Mouse (Mus musculus) intestine, embryonic 16.5 days (tissue): Measurements from ENCODE around the gene Dnah7b. TPM values are rescaled to one million over a fixed set of nuclear protein-coding genes. Genes with fewer than 3 reads are reported as not detected.
"Not testable (repeated sequence)": the region's sequence is repeated elsewhere in the genome, so short reads cannot be mapped to it uniquely, and the experiment has no call there.

Source experiments
- ATAC-seq: fragments of 200-750 bp; cut with Nextera tagmentation; 2 replicates; pipeline ENCODE4 v1.8.0; 2017; ENCODE audit warnings: moderate TSS enrichment, moderate library complexity
- H3K27ac ChIP-seq: fragments of 300-500 bp; sonication (generic); 2 replicates; pipeline ENCODE4 v1.5.1; 2014; ENCODE audit warnings: mild to moderate bottlenecking, low read length
- H3K27me3 ChIP-seq: fragments of 300-500 bp; sonication (generic); replicated peaks from 2 replicates; pipeline ENCODE4 v1.6.1; 2014; ENCODE audit warnings: low read length, control low read depth, mixed read lengths; ENCODE audit not compliant: control insufficient read depth, insufficient read depth
- H3K36me3 ChIP-seq: fragments of 300-500 bp; sonication (generic); 2 replicates; pipeline ENCODE4 v1.6.1; 2014; ENCODE audit warnings: low read length, control low read depth; ENCODE audit not compliant: control insufficient read depth, insufficient read depth
- H3K4me1 ChIP-seq: fragments of 300-500 bp; sonication (generic); 2 replicates; pipeline ENCODE4 v1.6.1; 2014; ENCODE audit warnings: low read length, control low read depth, mixed read lengths; ENCODE audit not compliant: control insufficient read depth, insufficient read depth
- H3K4me2 ChIP-seq: fragments of 300-500 bp; sonication (generic); 2 replicates; pipeline ENCODE4 v1.6.1; 2014; ENCODE audit warnings: low read depth, low read length, control low read depth
- H3K4me3 ChIP-seq: fragments of 300-500 bp; sonication (generic); 2 replicates; pipeline ENCODE4 v1.5.1; 2014; ENCODE audit warnings: mild to moderate bottlenecking, low read length
- H3K9ac ChIP-seq: fragments of 300-500 bp; sonication (generic); 2 replicates; pipeline ENCODE4 v1.6.1; 2014; ENCODE audit warnings: low read depth, low read length
- H3K9me3 ChIP-seq: fragments of 300-500 bp; sonication (generic); 2 replicates; pipeline ENCODE4 v1.6.1; 2016; ENCODE audit warnings: low read length, control low read depth; ENCODE audit not compliant: control insufficient read depth
- WGBS: fragments of 180-500 bp; shearing (Covaris S2); extraction: QIAGEN DNeasy Blood & Tissue Kit; methylation state at CpG from one replicate; pipeline ENCODE4 v1.1.7; 2014; 5-methylcytosine and 5-hydroxymethylcytosine counted together
- polyA plus RNA-seq: library from polyadenylated mRNA; unstranded; fragments of >200 nt; fragmentation: Nextera tagmentation; extraction: Ambion mirVana; gene quantifications from 2 replicates; pipeline ENCODE4 v1.2.1, GENCODE M21; 2015

Dnah7b gene
- polyA plus RNA-seq, 1 experiment from 2014 or later, result 0.61 TPM

DNA sequence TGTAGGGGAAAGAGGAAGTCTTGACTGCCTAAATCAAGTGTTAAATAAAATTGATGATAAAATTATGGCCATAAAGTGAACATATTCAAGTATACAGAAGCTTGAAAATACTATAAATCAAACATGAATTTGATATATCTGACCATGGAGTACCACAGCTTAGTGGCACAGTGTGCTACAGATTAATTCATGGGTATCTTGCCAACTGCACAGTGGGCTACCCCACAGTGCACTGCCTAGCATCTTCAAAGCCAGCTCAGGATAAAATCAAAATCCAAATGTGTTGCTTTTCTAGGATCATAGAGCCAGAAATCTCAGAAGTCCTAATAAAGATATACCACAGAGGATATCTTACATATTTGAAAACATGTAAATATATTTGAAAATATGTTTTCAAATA, 46.5 kb downstream of the Dnah7b start:
- ATAC-seq, result not testable (repeated sequence)

DNA sequence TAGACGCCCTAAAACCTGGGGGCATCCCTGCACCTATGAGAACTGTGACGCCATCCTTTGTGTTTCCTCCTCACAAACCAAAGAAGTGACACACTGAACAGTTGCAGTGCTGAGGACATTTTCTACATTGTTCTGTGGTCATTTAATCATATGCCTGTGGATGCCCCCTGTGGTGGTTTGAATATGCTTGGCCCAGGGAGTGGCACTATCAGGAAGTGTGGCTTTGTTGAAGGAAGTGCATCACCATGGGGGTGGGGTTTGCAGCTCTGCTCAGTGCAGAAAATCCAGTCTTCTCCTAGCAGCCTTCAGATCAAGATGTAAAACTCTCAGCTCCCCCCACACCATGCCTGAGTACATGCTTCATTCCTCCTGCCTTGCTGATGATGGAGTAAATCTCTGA, 51.1 kb downstream of the Dnah7b start:
- not testable (repeated sequence) for H3K4me3 ChIP-seq
- WGBS, result 87% methylated on average over 2 of the region's 2 CpGs

More for the DNA sequence above, 46.5 kb downstream of the Dnah7b start:
- H3K27me3 ChIP-seq, H3K27ac ChIP-seq, H3K36me3 ChIP-seq, H3K4me1 ChIP-seq, H3K9ac ChIP-seq, H3K4me3 ChIP-seq, H3K4me2 ChIP-seq, H3K9me3 ChIP-seq: not testable (repeated sequence)

DNA sequence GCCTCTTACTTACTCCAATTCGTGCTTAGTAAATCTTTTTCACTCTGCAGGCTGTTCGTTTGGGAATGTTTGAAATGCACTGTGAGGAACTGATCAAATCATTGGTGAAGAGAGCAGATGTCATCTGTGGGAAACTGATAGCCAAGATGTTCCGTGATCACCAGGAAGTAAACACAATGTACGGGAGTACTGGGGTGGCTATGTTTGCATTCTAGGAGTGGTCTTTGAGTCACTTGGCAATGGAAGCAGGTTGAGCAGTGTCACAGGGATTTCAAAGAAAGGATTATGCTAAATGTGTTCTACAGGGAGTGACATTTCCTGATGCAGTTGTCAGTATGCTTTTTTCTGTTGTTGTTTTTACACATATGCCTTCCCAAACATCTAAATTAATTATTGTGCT, 61.9 kb downstream of the Dnah7b start:
- no peak overlapping the region for H3K4me3 ChIP-seq
- no peaks in the 10 kb centered on the region for H3K4me1 ChIP-seq
- H3K4me2 ChIP-seq, result no peak overlapping the region
- no peaks in the 10 kb centered on the region for H3K36me3 ChIP-seq
- no peak overlapping the region for H3K9ac ChIP-seq
- WGBS, result 57% methylated on average over 4 of the region's 4 CpGs
- no peak overlapping the region for H3K27ac ChIP-seq
- ATAC-seq, result peak; percentile 75
- no peaks in the 10 kb centered on the region for H3K9me3 ChIP-seq
- no peaks in the 10 kb centered on the region for H3K27me3 ChIP-seq

More for the DNA sequence above, 51.1 kb downstream of the Dnah7b start:
- not testable (repeated sequence) for H3K27me3 ChIP-seq, H3K36me3 ChIP-seq, ATAC-seq, H3K27ac ChIP-seq, H3K9ac ChIP-seq, H3K9me3 ChIP-seq, H3K4me2 ChIP-seq, H3K4me1 ChIP-seq

DNA sequence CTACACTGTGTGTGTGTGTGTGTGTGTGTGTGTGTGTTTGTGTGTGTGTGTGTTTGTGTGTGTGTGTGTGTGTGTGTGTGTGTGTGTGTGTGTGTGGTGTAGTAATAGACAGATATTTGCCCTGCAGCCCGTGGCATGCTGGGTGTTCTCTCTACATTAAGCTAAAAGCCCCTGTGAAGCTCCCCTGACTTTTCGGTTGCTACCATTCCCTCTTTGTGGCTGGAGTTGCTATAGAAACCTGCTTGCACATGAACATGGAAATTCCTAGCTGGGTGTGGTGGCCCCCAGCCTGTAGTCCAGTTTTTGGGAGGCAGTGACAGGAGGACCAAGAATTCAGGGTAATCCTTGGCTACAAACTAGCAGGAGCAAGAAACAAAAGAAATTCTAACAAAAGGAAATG, 130.7 kb downstream of the Dnah7b start:
- not testable (repeated sequence) for H3K9me3 ChIP-seq, H3K4me2 ChIP-seq, H3K27ac ChIP-seq, H3K27me3 ChIP-seq, H3K4me1 ChIP-seq, ATAC-seq, H3K36me3 ChIP-seq, H3K9ac ChIP-seq, H3K4me3 ChIP-seq
- 72% methylated on average over 2 of the region's 2 CpGs for WGBS

- not testable (repeated sequence) for H3K9me3 ChIP-seq, H3K9ac ChIP-seq, H3K27me3 ChIP-seq, H3K27ac ChIP-seq, H3K4me2 ChIP-seq, H3K36me3 ChIP-seq, ATAC-seq, H3K4me3 ChIP-seq, H3K4me1 ChIP-seq
- WGBS, result 94% methylated on average over 9 of the region's 9 CpGs
These were observed 135.1 kb downstream of the Dnah7b start for GRCm38 (mm10) chr1:46201169-46201568.

GRCm38 (mm10) chr1:46210014-46210588, 144.0 kb downstream of the Dnah7b start:
- H3K27ac ChIP-seq, H3K4me3 ChIP-seq, H3K4me1 ChIP-seq, H3K9me3 ChIP-seq, H3K27me3 ChIP-seq, H3K36me3 ChIP-seq, H3K9ac ChIP-seq, H3K4me2 ChIP-seq, ATAC-seq: not testable (repeated sequence)
- WGBS, result 71% methylated on average over 2 of the region's 2 CpGs

DNA sequence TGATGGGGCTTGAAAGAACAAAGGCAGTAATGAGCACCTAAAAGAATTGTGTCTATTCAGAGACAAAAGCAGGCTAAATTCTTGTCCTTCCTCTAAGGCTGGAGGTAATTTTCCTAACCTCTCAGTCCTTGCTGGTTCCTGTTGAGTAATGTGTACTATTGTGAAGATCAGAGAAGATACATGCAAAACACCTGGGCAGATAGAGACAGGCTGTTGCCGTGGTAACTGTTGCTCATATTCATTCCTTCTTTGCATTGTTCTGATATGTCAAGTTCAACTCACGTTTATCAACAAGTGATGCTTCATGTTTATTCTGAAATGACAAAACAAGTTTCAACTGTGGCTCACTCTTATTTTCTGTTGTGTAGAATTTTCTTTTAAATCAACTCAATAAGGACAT, 156.6 kb downstream of the Dnah7b start:
- not testable (repeated sequence) for H3K4me1 ChIP-seq, ATAC-seq, H3K27ac ChIP-seq, H3K4me2 ChIP-seq, H3K9ac ChIP-seq, H3K9me3 ChIP-seq, H3K27me3 ChIP-seq, H3K4me3 ChIP-seq, H3K36me3 ChIP-seq
- 82% methylated on average over 2 of the region's 2 CpGs for WGBS

- H3K9ac ChIP-seq, H3K4me2 ChIP-seq, H3K4me3 ChIP-seq, H3K4me1 ChIP-seq, ATAC-seq, H3K27ac ChIP-seq, H3K9me3 ChIP-seq, H3K27me3 ChIP-seq, H3K36me3 ChIP-seq: not testable (repeated sequence)
These were observed 160.0 kb downstream of the Dnah7b start for GRCm38 (mm10) chr1:46226136-46226535.

- H3K27me3 ChIP-seq, H3K9ac ChIP-seq, H3K4me1 ChIP-seq, H3K36me3 ChIP-seq, H3K9me3 ChIP-seq, H3K4me3 ChIP-seq, H3K27ac ChIP-seq, ATAC-seq, H3K4me2 ChIP-seq: not testable (repeated sequence)
- 72% methylated on average over 2 of the region's 2 CpGs for WGBS
These were observed 202.7 kb downstream of the Dnah7b start for GRCm38 (mm10) chr1:46268841-46269240.

GRCm38 (mm10) chr1:46271927-46272326, 205.8 kb downstream of the Dnah7b start:
- Histone ChIP-seq H3K36me3 (no peaks in the 10 kb centered on the region), H3K4me3 (no peak overlapping the region), H3K9me3 (no peaks in the 10 kb centered on the region), H3K4me1 (no peaks in the 10 kb centered on the region), H3K4me2 (no peak overlapping the region), H3K9ac (no peak overlapping the region), H3K27ac (no peak overlapping the region), H3K27me3 (no peaks in the 10 kb centered on the region)
- WGBS, result 77% methylated on average over 12 of the region's 12 CpGs
- no peak for ATAC-seq
